Mouse (Mus musculus) lung, postnatal 0 days (tissue): ENCODE results near the gene Slc25a22.

Source experiments
- CTCF ChIP-seq: IDR thresholded peaks from 2 replicates; pipeline ENCODE4 v1.5.1; 2016; ENCODE audit warnings: antibody characterized with exemption, mild to moderate bottlenecking
- EP300 ChIP-seq: IDR thresholded peaks from 2 replicates; pipeline ENCODE4 v1.6.1; 2016; ENCODE audit warnings: antibody characterized with exemption, mild to moderate bottlenecking, control low read depth

DNA sequence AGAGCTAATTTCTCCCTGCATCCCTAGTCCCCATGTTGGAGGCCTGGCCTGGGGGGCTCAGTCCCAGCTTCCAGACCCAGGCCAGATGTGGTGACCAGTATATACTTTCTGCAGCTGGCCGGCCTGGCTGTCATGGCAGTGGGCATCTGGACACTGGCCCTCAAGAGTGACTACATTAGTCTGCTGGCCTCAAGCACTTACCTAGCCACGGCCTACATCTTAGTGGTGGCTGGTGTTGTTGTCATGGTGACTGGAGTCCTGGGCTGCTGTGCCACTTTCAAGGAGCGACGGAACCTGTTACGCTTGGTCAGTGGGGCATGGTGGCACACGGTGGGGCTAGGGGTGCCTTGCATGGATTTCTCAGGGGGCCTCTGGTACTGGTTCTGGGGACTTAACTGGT is 31.7 kb upstream of the Slc25a22 start:
- TF ChIP-seq CTCF: no peak
- no peak for TF ChIP-seq EP300
